Mouse (Mus musculus) ovary, adult 18-20 months (tissue): ENCODE results near the gene Dhdh.

Experiments
- DNase-seq: peaks from one replicate; pipeline ENCODE4 v3.0.0; 2022; ENCODE audit warnings: low spot score, mixed read lengths

Dhdh gene

DNA sequence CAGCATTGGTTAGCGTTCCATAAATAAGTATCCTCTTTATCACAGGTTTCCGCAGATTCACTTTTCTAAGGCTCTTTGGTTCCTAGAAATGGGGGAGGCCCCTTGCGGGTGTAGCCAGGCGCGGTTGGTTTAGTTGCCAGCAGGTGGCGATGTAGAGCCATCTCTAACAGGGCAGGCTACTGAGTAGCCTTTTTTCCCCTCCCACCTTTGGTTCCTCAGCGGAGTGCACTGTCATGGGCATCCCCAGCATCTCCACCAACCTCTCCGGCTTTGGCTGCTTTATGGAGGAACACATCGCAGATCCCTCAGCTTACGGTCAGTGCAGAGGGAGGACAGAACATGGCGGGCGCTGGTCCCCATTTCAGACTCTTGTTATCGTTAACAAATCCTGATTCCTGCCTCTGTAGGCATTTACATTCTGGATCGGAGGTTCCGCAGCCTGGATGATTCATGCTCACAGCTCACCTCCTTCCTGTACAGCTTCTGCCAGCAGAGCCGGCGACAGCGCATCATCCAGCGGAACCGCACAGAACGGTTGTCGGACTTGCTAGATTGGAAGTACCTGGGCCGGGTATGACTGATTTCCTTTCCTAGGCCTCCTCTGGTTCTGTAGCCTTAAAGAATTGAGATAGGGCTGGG lies 37.1 kb downstream of the Dhdh start:
- no peak for DNase-seq

GRCm38 (mm10) chr7:45449974-45450373 lies 38.6 kb downstream of the Dhdh start:
- DNase-seq: no peak

DNA sequence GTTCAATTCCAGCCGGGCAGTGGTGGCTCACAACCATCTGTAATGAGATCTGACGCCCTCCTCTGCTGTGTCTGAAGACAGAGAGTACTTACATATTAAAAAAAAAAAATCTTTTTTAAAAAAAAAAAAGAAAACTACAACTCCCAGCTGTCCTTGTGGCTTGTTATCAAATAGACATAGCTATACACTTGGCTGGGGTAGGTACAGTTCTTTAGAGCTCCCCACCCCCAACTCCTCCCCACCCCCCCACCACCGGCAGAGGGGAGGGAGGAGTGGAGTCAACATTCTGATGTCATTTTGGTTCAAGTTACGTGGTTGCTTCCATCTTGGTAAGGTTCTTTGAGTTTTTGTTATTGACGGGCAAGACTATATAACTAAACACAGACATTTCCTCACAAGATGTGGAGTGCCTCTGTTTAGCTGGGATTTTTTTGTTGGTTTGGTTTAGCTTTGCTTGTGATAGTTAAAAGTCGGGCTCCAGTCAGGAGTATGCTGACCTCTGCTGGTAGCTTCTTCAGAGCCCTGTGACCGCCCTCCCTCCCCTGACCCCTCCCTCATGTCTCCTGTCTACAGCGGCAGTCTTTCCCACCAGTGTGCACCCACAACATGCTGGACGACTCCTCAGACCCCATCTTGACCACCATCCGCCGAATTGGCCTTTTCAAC lies 41.1 kb downstream of the Dhdh start:
- no peak for DNase-seq

GRCm38 (mm10) chr7:45446589-45446988 lies 42.0 kb downstream of the Dhdh start:
- DNase-seq: no peak

DNA sequence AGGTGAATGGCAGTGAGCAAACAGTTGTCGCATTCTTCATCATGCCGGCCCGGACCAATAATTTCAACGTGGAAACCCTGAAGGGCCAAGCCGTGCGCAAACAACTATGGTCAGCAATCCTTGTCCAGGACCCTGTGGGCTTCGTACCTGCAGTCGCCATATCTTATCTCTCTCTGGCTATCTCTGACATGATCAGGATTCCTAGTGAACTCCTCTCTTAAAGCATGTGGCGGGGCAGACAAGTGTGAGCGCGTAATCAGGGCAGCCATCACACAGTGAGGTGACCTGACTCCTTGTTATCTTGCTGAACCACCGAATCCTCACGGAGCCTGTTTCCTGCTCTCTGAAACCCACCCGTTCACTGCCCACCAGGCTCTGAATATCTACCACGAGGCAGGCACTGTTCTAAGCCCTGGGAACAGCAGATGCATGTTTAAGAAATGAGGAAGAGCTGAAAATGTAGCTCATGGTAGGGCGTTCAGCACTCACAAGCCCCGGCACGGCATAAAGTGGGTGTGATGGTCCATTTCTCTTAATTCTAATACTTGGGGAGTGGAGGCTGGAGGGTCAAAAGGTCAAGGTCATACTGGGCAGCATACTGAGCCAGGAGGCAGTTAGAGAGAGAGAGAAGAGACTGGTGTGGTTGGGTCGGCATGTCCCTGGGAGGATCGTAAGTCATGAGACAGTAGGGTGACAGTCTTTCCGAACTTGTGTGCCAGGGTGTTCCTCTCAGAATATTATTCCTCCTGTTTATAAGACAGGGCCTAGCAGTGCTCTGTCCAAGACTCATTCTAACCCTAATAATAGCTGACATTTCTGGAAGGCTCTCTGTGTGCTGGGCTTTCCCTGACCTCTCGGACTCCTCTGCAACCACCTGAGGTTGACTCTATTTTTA lies 44.8 kb downstream of the Dhdh start:
- DNase-seq: no peak

- DNase-seq: no peak
These were observed 50.9 kb downstream of the Dhdh start, which contains the start of gene Ruvbl2 for GRCm38 (mm10) chr7:45437521-45438276. TSS of gene Ruvbl2 (minus strand) at chr7:45438096.

- DNase-seq: no peak
These were observed 51.6 kb downstream of the Dhdh start for GRCm38 (mm10) chr7:45437046-45437445.

- DNase-seq: no peak
These were observed 52.2 kb downstream of the Dhdh start for GRCm38 (mm10) chr7:45436444-45436843.

- no peak for DNase-seq
These were observed 53.6 kb downstream of the Dhdh start for GRCm38 (mm10) chr7:45435038-45435437.

DNA sequence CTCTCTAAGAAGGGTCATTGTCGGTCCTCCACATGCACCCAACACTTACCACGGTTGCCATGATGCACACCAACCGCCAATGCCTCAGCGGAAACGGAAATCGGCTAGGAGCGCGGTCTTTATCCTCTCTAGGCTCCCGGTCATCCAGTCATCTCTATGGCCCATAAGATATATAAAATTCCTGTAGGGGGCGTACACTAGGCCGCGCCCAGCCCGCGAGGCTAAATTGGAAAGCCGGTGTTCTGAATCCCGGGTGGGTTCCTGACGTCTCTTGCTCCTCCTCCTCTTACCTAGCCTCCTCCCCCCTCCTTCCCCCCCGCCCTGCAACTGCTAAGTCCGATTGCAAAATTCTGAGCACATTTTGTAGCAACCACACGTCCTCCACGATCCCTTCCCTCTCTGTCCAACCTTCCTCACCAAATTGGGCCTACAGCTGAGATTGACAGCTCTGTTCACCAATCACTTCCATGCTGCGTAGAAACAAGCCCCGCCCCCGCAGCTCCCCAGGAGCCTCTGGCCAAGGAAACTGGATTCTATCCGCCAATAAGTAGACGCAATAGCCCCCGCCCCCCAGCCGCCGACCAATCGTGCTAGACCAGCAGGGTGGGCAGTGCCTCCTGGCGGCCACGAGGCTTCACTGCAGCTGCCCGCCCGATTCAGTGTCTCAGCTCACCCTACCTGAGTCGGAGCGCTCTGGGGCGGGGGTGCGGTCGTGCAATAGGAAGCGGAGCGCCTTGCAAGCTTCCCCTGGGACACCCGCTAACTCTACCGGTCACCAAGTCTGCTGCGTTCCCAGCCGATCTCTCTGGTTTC lies 54.2 kb downstream of the Dhdh start, which contains the start of gene Gys1:
Gys1 (plus strand) TSS at position 642 of the 813 bp plus-strand sequence.
- peak; percentile 100 for DNase-seq

DNA sequence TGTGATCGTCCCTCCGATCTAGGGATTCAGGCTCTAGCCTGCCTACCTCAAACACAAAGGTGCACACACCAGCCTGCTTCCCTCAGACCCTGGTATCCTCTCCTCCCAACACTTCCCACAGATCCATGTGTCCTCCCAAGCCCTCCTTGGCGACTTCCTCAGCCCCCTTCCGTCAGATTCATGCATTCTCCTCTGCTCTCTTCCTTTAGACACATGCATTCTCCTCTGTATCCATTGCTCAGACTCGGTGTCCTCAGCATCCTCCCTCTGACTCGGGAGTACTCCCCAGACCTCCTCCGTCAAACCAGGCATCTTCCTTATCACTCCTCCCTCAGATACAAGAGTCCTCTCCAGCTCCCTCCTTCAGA lies 54.8 kb downstream of the Dhdh start:
- DNase-seq: no peak

DNA sequence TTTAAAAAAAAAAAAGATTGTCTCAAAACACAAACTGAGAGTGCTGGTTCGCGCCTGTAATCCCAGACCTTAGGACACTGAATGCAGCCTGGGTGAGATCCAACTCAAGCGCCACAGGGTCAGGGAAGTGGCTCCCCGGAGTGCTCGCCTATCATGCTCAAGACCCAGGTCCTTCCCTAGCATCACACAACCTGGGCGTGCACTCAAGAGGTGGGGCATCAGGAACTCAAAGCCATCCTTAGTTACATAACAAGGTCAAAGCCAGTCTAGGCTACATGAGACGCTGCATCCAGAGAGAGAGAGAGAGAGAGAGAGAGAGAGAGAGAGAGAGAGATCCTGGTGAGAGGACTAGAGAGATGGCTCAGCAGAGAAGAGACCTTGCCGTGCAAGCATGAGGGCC lies 62.0 kb downstream of the Dhdh start:
- DNase-seq: no peak

GRCm38 (mm10) chr7:45421194-45421593 lies 67.4 kb downstream of the Dhdh start:
- no peak for DNase-seq
